Mouse (Mus musculus) cortical plate, adult 2 months (tissue): ENCODE data around the gene Gm35315. TPM values are rescaled to one million over a fixed set of nuclear protein-coding genes. Genes with fewer than 3 reads are reported as not detected.

Source experiments
- H3K27ac ChIP-seq: fragments of 200-500 bp; 2 replicates; pipeline ENCODE4 v1.5.1; 2012; ENCODE audit warnings: low read length, control low read depth, inconsistent platforms; ENCODE audit not compliant: insufficient read depth
- H3K4me1 ChIP-seq: fragments of 200-500 bp; 2 replicates; pipeline ENCODE4 v1.6.1; 2011; ENCODE audit warnings: low read length; ENCODE audit not compliant: control insufficient read depth, insufficient read depth
- H3K4me3 ChIP-seq: fragments of 200-500 bp; 2 replicates; pipeline ENCODE4 v1.5.1; 2011; ENCODE audit warnings: mild to moderate bottlenecking, low read length, control low read depth; ENCODE audit not compliant: insufficient read depth
- CTCF ChIP-seq: fragments of 200-500 bp; IDR thresholded peaks from 2 replicates; pipeline ENCODE4 v1.5.1; 2011; ENCODE audit warnings: mild to moderate bottlenecking, control low read depth, low read length; ENCODE audit not compliant: insufficient read depth; ENCODE audit errors: extremely low read depth
- POLR2A ChIP-seq: fragments of 200-500 bp; IDR thresholded peaks from 2 replicates; pipeline ENCODE4 v1.6.1; 2011; ENCODE audit warnings: mild to moderate bottlenecking, low read length, control low read depth; ENCODE audit not compliant: insufficient read depth; ENCODE audit errors: extremely low read depth
- polyA plus RNA-seq: library from polyadenylated mRNA; depleted of rRNA; stranded (reverse); fragments of >200 nt; gene quantifications from 2 replicates; pipeline ENCODE4 v1.2.3, GENCODE M21; 2012; rRNA removed

Gene Gm35315
- polyA plus RNA-seq, 1 experiment: 0.77 TPM

- TF ChIP-seq CTCF (no peak), POLR2A (0 out of 2 replicates have a peak, but pooled peaks have one; percentile 29)
- Histone ChIP-seq H3K4me3 (peak overlapping the region; percentile 93), H3K27ac (peak overlapping the region; percentile 83), H3K4me1 (no peaks in the 10 kb centered on the region)
Measured at GRCm38 (mm10) chr5:110057637-110058408, 36.4 kb downstream of the Gm35315 start.

Other genes with a start within 250 kb of the Gm35315 start
- gene Gm15446, start 171.0 kb downstream of the Gm35315 start, polyA plus RNA-seq: 0.09 TPM in 1 of 2 replicates, not detected in the other
- gene Zfp932, start 97.9 kb downstream of the Gm35315 start, polyA plus RNA-seq: 45.0 and 47.0 TPM in 2 replicates
- 1.4 and 1.7 TPM in 2 replicates for gene Gm17655, start 21.9 kb downstream of the Gm35315 start, polyA plus RNA-seq
- gene Plcxd1, start 5.5 kb upstream of the Gm35315 start, polyA plus RNA-seq: 18.6 and 20.3 TPM in 2 replicates
- 155 and 164 TPM in 2 replicates for gene Gtpbp6, start 13.8 kb upstream of the Gm35315 start, polyA plus RNA-seq
- gene Zfp605, start 15.7 kb upstream of the Gm35315 start, polyA plus RNA-seq: 6.8 and 6.9 TPM in 2 replicates
- gene Chfr, start 41.4 kb upstream of the Gm35315 start, polyA plus RNA-seq: 76.7 and 93.4 TPM in 2 replicates
- 19.6 and 20.6 TPM in 2 replicates for gene Golga3, start 82.3 kb upstream of the Gm35315 start, polyA plus RNA-seq
- 16.8 and 17.5 TPM in 2 replicates for gene Ankle2, start 136.6 kb upstream of the Gm35315 start, polyA plus RNA-seq
- 45.6 and 47.0 TPM in 2 replicates for gene Pgam5, start 175.5 kb upstream of the Gm35315 start, polyA plus RNA-seq
- 11.2 and 11.4 TPM in 2 replicates for gene Pxmp2, start 191.8 kb upstream of the Gm35315 start, polyA plus RNA-seq
- 1.6 TPM in 2 replicates for gene Pole, start 191.9 kb upstream of the Gm35315 start, polyA plus RNA-seq
- 0.21 TPM in 2 replicates for gene P2rx2, start 248.8 kb upstream of the Gm35315 start, polyA plus RNA-seq